Mouse (Mus musculus) stomach, embryonic 15.5 days (tissue): ENCODE data around the gene Sap25. TPM values are rescaled to one million over a fixed set of nuclear protein-coding genes. Genes with fewer than 3 reads are reported as not detected.

Source experiments
- ATAC-seq: fragments of 200-750 bp; cut with Nextera tagmentation; 2 replicates; pipeline ENCODE4 v1.8.0; 2017; ENCODE audit warnings: low read depth, moderate number of reproducible peaks, moderate TSS enrichment; ENCODE audit not compliant: insufficient read depth, low FRiP score
- H3K27ac ChIP-seq: fragments of 300-500 bp; sonication (generic); 2 replicates; pipeline ENCODE4 v1.5.1; 2015; ENCODE audit warnings: mild to moderate bottlenecking, inconsistent platforms
- H3K27me3 ChIP-seq: fragments of 300-500 bp; sonication (generic); replicated peaks from 2 replicates; pipeline ENCODE4 v1.6.1; 2015; ENCODE audit warnings: inconsistent platforms
- H3K36me3 ChIP-seq: fragments of 300-500 bp; sonication (generic); 2 replicates; pipeline ENCODE4 v1.6.1; 2015; ENCODE audit warnings: inconsistent platforms
- H3K4me1 ChIP-seq: fragments of 300-500 bp; sonication (generic); 2 replicates; pipeline ENCODE4 v1.6.1; 2015; ENCODE audit warnings: inconsistent platforms
- H3K4me2 ChIP-seq: fragments of 300-500 bp; sonication (generic); 2 replicates; pipeline ENCODE4 v1.6.1; 2015; ENCODE audit warnings: mild to moderate bottlenecking, inconsistent platforms
- H3K4me3 ChIP-seq: fragments of 300-500 bp; sonication (generic); replicated peaks from 2 replicates; pipeline ENCODE4 v1.5.1; 2015; ENCODE audit warnings: inconsistent platforms
- H3K9ac ChIP-seq: fragments of 300-500 bp; sonication (generic); 2 replicates; pipeline ENCODE4 v1.6.1; 2015; ENCODE audit warnings: inconsistent platforms
- H3K9me3 ChIP-seq: fragments of 300-500 bp; sonication (generic); 2 replicates; pipeline ENCODE4 v1.6.1; 2016; ENCODE audit warnings: inconsistent platforms
- WGBS: fragments of 180-500 bp; shearing (Covaris S2); methylation state at CpG from one replicate; pipeline ENCODE4 v1.1.7; 2015; 5-methylcytosine and 5-hydroxymethylcytosine counted together
- polyA plus RNA-seq: library from polyadenylated mRNA; unstranded; fragments of >200 nt; fragmentation: Nextera tagmentation; extraction: Ambion mirVana; gene quantifications from 2 replicates; pipeline ENCODE4 v1.2.1, GENCODE M21; 2015

Gene Sap25
- polyA plus RNA-seq, 1 experiment from 2014 or later: 8.9 TPM

- ATAC-seq: peak; percentile 75; the same call in 1 of the 2 replicates
- Histone ChIP-seq H3K4me2 (no peak overlapping the region), H3K27me3 (no peaks in the 10 kb centered on the region), H3K9me3 (no peaks in the 10 kb centered on the region), H3K36me3 (no peaks in the 10 kb centered on the region), H3K4me1 (peaks cover 5% of the 10 kb centered on the region), H3K27ac (no peak overlapping the region), H3K9ac (no peak overlapping the region), H3K4me3 (no peak overlapping the region)
- WGBS: 77% methylated on average over 6 of the region's 6 CpGs
Observed at GRCm38 (mm10) chr5:137686127-137686790, 45.1 kb downstream of the Sap25 start.

GRCm38 (mm10) chr5:137689974-137690373, 48.8 kb downstream of the Sap25 start:
- H3K27me3 ChIP-seq: no peaks in the 10 kb centered on the region
- no peak for ATAC-seq
- no peaks in the 10 kb centered on the region for H3K36me3 ChIP-seq
- H3K9ac ChIP-seq: no peak overlapping the region
- H3K4me1 ChIP-seq: no peaks in the 10 kb centered on the region
- WGBS: 73% methylated on average over 3 of the region's 3 CpGs
- no peak overlapping the region for H3K4me2 ChIP-seq
- H3K9me3 ChIP-seq: no peaks in the 10 kb centered on the region
- H3K27ac ChIP-seq: no peak overlapping the region
- no peak overlapping the region for H3K4me3 ChIP-seq

- no peaks in the 10 kb centered on the region for H3K4me1 ChIP-seq
- H3K27ac ChIP-seq: no peak overlapping the region
- H3K36me3 ChIP-seq: no peaks in the 10 kb centered on the region
- H3K4me3 ChIP-seq: no peak overlapping the region
- no peaks in the 10 kb centered on the region for H3K9me3 ChIP-seq
- no peak overlapping the region for H3K9ac ChIP-seq
- 57% methylated on average over 9 of the region's 9 CpGs for WGBS
- no peak for ATAC-seq
- no peak overlapping the region for H3K4me2 ChIP-seq
- H3K27me3 ChIP-seq: no peaks in the 10 kb centered on the region
Observed at GRCm38 (mm10) chr5:137690531-137690930, 49.4 kb downstream of the Sap25 start.

GRCm38 (mm10) chr5:137691881-137692280, 50.7 kb downstream of the Sap25 start:
- H3K4me2 ChIP-seq: no peak overlapping the region
- H3K4me3 ChIP-seq: no peak overlapping the region
- H3K36me3 ChIP-seq: no peaks in the 10 kb centered on the region
- no peaks in the 10 kb centered on the region for H3K4me1 ChIP-seq
- H3K9me3 ChIP-seq: no peaks in the 10 kb centered on the region
- H3K27ac ChIP-seq: no peak overlapping the region
- H3K9ac ChIP-seq: no peak overlapping the region
- ATAC-seq: no peak
- no peaks in the 10 kb centered on the region for H3K27me3 ChIP-seq
- WGBS: 64% methylated on average over 1 of the region's 1 CpGs

Other genes starting within 250 kb of the Sap25 start
- gene Zan, start 164.3 kb upstream of the Sap25 start, polyA plus RNA-seq: 0.72 and 0.94 TPM in 2 replicates
- gene Pop7, start 138.8 kb upstream of the Sap25 start, polyA plus RNA-seq: 52.4 and 54.6 TPM in 2 replicates
- gene Gigyf1, start 122.8 kb upstream of the Sap25 start, polyA plus RNA-seq: 10.2 and 12.2 TPM in 2 replicates
- gene Epo, start 108.1 kb upstream of the Sap25 start, polyA plus RNA-seq: not detected in 2 replicates
- gene Gnb2, start 107.8 kb upstream of the Sap25 start, polyA plus RNA-seq: 359 and 366 TPM in 2 replicates
- gene Actl6b, start 87.8 kb upstream of the Sap25 start, polyA plus RNA-seq: 4.5 and 5.1 TPM in 2 replicates
- 2.2 and 4.7 TPM in 2 replicates for gene Tfr2, start 71.5 kb upstream of the Sap25 start, polyA plus RNA-seq
- 30.6 TPM in 2 replicates for gene Mospd3, start 40.3 kb upstream of the Sap25 start, polyA plus RNA-seq
- 112 and 115 TPM in 2 replicates for gene Pcolce, start 27.6 kb upstream of the Sap25 start, polyA plus RNA-seq
- gene Fbxo24, start 12.3 kb upstream of the Sap25 start, polyA plus RNA-seq: 0.13 and 0.26 TPM in 2 replicates
- 36.0 and 38.5 TPM in 2 replicates for gene Lrch4, start 12.2 kb upstream of the Sap25 start, polyA plus RNA-seq
- 6.6 and 9.4 TPM in 2 replicates for gene Gm20605, start 12.2 kb upstream of the Sap25 start, polyA plus RNA-seq
- 0.06 and 0.09 TPM in 2 replicates for gene Irs3, start 4.4 kb downstream of the Sap25 start, polyA plus RNA-seq
- gene Agfg2, start 43.4 kb downstream of the Sap25 start, polyA plus RNA-seq: 18.1 and 23.1 TPM in 2 replicates
- 2.7 and 2.9 TPM in 2 replicates for gene Nyap1, start 100.3 kb downstream of the Sap25 start, polyA plus RNA-seq
- gene Tsc22d4, start 104.4 kb downstream of the Sap25 start, polyA plus RNA-seq: 130 and 138 TPM in 2 replicates
- gene Ppp1r35, start 137.5 kb downstream of the Sap25 start, polyA plus RNA-seq: 22.5 and 26.2 TPM in 2 replicates
- gene Mepce, start 146.3 kb downstream of the Sap25 start, polyA plus RNA-seq: 7.5 and 10.4 TPM in 2 replicates
- 18.3 and 20.5 TPM in 2 replicates for gene Zcwpw1, start 146.5 kb downstream of the Sap25 start, polyA plus RNA-seq
- 2.2 and 2.4 TPM in 2 replicates for gene Pilra, start 194.9 kb downstream of the Sap25 start, polyA plus RNA-seq
- 0.89 and 1.6 TPM in 2 replicates for gene Pilrb1, start 216.8 kb downstream of the Sap25 start, polyA plus RNA-seq
- gene Pilrb2, start 230.5 kb downstream of the Sap25 start, polyA plus RNA-seq: 1.4 and 1.6 TPM in 2 replicates